Mouse (Mus musculus): ENCODE measurements around the gene Man1a. TPM values are rescaled to one million over a fixed set of nuclear protein-coding genes. Genes with fewer than 3 reads are reported as not detected.

Man1a gene
- total RNA-seq, 1 experiment: 9.1 TPM

- TF ChIP-seq ZC3H11A (IDR thresholded peaks at IDR 0.05; ENCODE audit: borderline replicate concordance, low read depth, low read length): no peak
- no peak for TF ChIP-seq MAFK (IDR thresholded peaks at IDR 0.05; ENCODE audit: insufficient read depth, low read depth, low read length)
- no peak for TF ChIP-seq HCFC1 (IDR thresholded peaks at IDR 0.05; ENCODE audit: borderline replicate concordance, insufficient read depth, low read length)
- TF ChIP-seq CHD2 (IDR thresholded peaks at IDR 0.05; ENCODE audit: low read depth, low read length): no peak
- TF ChIP-seq ZNF384 (IDR thresholded peaks at IDR 0.05; ENCODE audit: low read depth, low read length): no peak
- Histone ChIP-seq H3K36me3 (ENCODE audit: control insufficient read depth, insufficient read depth, low read length, poor library complexity, severe bottlenecking) (no peaks in the 10 kb centered on the region), H3K4me3 (ENCODE audit: insufficient read depth in 1 of 2, low read depth in 1 of 2, low read length in 2 of 2, poor library complexity in 1 of 2, severe bottlenecking in 1 of 2) (no peak overlapping the region), H3K9me3 (ENCODE audit: control insufficient read depth, insufficient read depth, low read depth, low read length) (no peaks in the 10 kb centered on the region), H3K9ac (ENCODE audit: insufficient read depth, low read depth, low read length, poor library complexity, severe bottlenecking) (no peak overlapping the region), H3K27ac (ENCODE audit: insufficient read depth, low read depth, low read length, poor library complexity, severe bottlenecking) (no peak overlapping the region), H3K4me1 (ENCODE audit: control insufficient read depth in 2 of 2, insufficient read depth in 2 of 2, low read length in 2 of 2, poor library complexity in 1 of 2) (no peaks in the 10 kb centered on the region)
- in situ Hi-C loops (cut with MboI; ENCODE audit: low sequenced_read_pairs in 2 of 2, unreplicated experiment in 2 of 2): no loop called here
- no peak for DNase-seq (ENCODE audit: low read depth, low spot score)
These were observed 58.4 kb downstream of the Man1a start for GRCm38 (mm10) chr10:54017904-54018454.

GRCm38 (mm10) chr10:54014116-54014758 lies 62.2 kb downstream of the Man1a start:
- Histone ChIP-seq H3K9ac (ENCODE audit: insufficient read depth, low read depth, low read length, poor library complexity, severe bottlenecking) (no peak overlapping the region), H3K4me3 (ENCODE audit: insufficient read depth in 1 of 2, low read depth in 1 of 2, low read length in 2 of 2, poor library complexity in 1 of 2, severe bottlenecking in 1 of 2) (no peak overlapping the region), H3K9me3 (ENCODE audit: control insufficient read depth, insufficient read depth, low read depth, low read length) (no peaks in the 10 kb centered on the region), H3K36me3 (ENCODE audit: control insufficient read depth, insufficient read depth, low read length, poor library complexity, severe bottlenecking) (no peaks in the 10 kb centered on the region), H3K27ac (ENCODE audit: insufficient read depth, low read depth, low read length, poor library complexity, severe bottlenecking) (no peak overlapping the region), H3K4me1 (ENCODE audit: control insufficient read depth in 2 of 2, insufficient read depth in 2 of 2, low read length in 2 of 2, poor library complexity in 1 of 2) (no peaks in the 10 kb centered on the region)
- TF ChIP-seq MAFK (IDR thresholded peaks at IDR 0.05; ENCODE audit: insufficient read depth, low read depth, low read length) (no peak), ZC3H11A (IDR thresholded peaks at IDR 0.05; ENCODE audit: borderline replicate concordance, low read depth, low read length) (no peak), CHD2 (IDR thresholded peaks at IDR 0.05; ENCODE audit: low read depth, low read length) (no peak), ZNF384 (IDR thresholded peaks at IDR 0.05; ENCODE audit: low read depth, low read length) (no peak), HCFC1 (IDR thresholded peaks at IDR 0.05; ENCODE audit: borderline replicate concordance, insufficient read depth, low read length) (no peak)
- in situ Hi-C loops (cut with MboI; ENCODE audit: low sequenced_read_pairs in 2 of 2, unreplicated experiment in 2 of 2): no loop called here
- DNase-seq (ENCODE audit: low read depth, low spot score): no peak

- no peaks in the 10 kb centered on the region for H3K36me3 ChIP-seq (ENCODE audit: control insufficient read depth, insufficient read depth, low read length, poor library complexity, severe bottlenecking)
- no peak for DNase-seq (ENCODE audit: low read depth, low spot score)
- H3K9me3 ChIP-seq (ENCODE audit: control insufficient read depth, insufficient read depth, low read depth, low read length): no peaks in the 10 kb centered on the region
- TF ChIP-seq ZNF384 (IDR thresholded peaks at IDR 0.05; ENCODE audit: low read depth, low read length) (no peak), HCFC1 (IDR thresholded peaks at IDR 0.05; ENCODE audit: borderline replicate concordance, insufficient read depth, low read length) (no peak), CHD2 (IDR thresholded peaks at IDR 0.05; ENCODE audit: low read depth, low read length) (no peak), MAFK (IDR thresholded peaks at IDR 0.05; ENCODE audit: insufficient read depth, low read depth, low read length) (no peak), ZC3H11A (IDR thresholded peaks at IDR 0.05; ENCODE audit: borderline replicate concordance, low read depth, low read length) (no peak)
- in situ Hi-C loops (cut with MboI; ENCODE audit: low sequenced_read_pairs in 2 of 2, unreplicated experiment in 2 of 2): no loop called here
- H3K27ac ChIP-seq (ENCODE audit: insufficient read depth, low read depth, low read length, poor library complexity, severe bottlenecking): no peak overlapping the region
- no peaks in the 10 kb centered on the region for H3K4me1 ChIP-seq (ENCODE audit: control insufficient read depth in 2 of 2, insufficient read depth in 2 of 2, low read length in 2 of 2, poor library complexity in 1 of 2)
- H3K9ac ChIP-seq (ENCODE audit: insufficient read depth, low read depth, low read length, poor library complexity, severe bottlenecking): no peak overlapping the region
- no peak overlapping the region for H3K4me3 ChIP-seq (ENCODE audit: insufficient read depth in 1 of 2, low read depth in 1 of 2, low read length in 2 of 2, poor library complexity in 1 of 2, severe bottlenecking in 1 of 2)
These were observed 63.1 kb downstream of the Man1a start for GRCm38 (mm10) chr10:54013143-54013791.

GRCm38 (mm10) chr10:54009154-54009553 lies 67.3 kb downstream of the Man1a start:
- no peak overlapping the region for H3K9ac ChIP-seq (ENCODE audit: insufficient read depth, low read depth, low read length, poor library complexity, severe bottlenecking)
- no peaks in the 10 kb centered on the region for H3K36me3 ChIP-seq (ENCODE audit: control insufficient read depth, insufficient read depth, low read length, poor library complexity, severe bottlenecking)
- DNase-seq (ENCODE audit: low read depth, low spot score): no peak
- TF ChIP-seq HCFC1 (IDR thresholded peaks at IDR 0.05; ENCODE audit: borderline replicate concordance, insufficient read depth, low read length): no peak
- TF ChIP-seq ZC3H11A (IDR thresholded peaks at IDR 0.05; ENCODE audit: borderline replicate concordance, low read depth, low read length): no peak
- no peak for TF ChIP-seq ZNF384 (IDR thresholded peaks at IDR 0.05; ENCODE audit: low read depth, low read length)
- no peak for TF ChIP-seq MAFK (IDR thresholded peaks at IDR 0.05; ENCODE audit: insufficient read depth, low read depth, low read length)
- TF ChIP-seq CHD2 (IDR thresholded peaks at IDR 0.05; ENCODE audit: low read depth, low read length): no peak
- H3K9me3 ChIP-seq (ENCODE audit: control insufficient read depth, insufficient read depth, low read depth, low read length): no peaks in the 10 kb centered on the region
- no peaks in the 10 kb centered on the region for H3K4me1 ChIP-seq (ENCODE audit: control insufficient read depth in 2 of 2, insufficient read depth in 2 of 2, low read length in 2 of 2, poor library complexity in 1 of 2)
- in situ Hi-C loops (cut with MboI; ENCODE audit: low sequenced_read_pairs in 2 of 2, unreplicated experiment in 2 of 2): no loop called here
- no peak overlapping the region for H3K4me3 ChIP-seq (ENCODE audit: insufficient read depth in 1 of 2, low read depth in 1 of 2, low read length in 2 of 2, poor library complexity in 1 of 2, severe bottlenecking in 1 of 2)
- H3K27ac ChIP-seq (ENCODE audit: insufficient read depth, low read depth, low read length, poor library complexity, severe bottlenecking): no peak overlapping the region

Data from ES-E14 (cell line).